Mouse (Mus musculus) lung, embryonic 14.5 days (tissue): ENCODE measurements around the gene Gm16442. TPM values are rescaled to one million over a fixed set of nuclear protein-coding genes. Genes with fewer than 3 reads are reported as not detected.
"Not testable (repeated sequence)": the region's sequence is repeated elsewhere in the genome, so short reads cannot be mapped to it uniquely, and the experiment has no call there.

Experiments
- ATAC-seq: fragments of 200-750 bp; cut with Nextera tagmentation; 2 replicates; pipeline ENCODE4 v1.8.0; 2017; ENCODE audit warnings: mild to moderate bottlenecking, moderate TSS enrichment, moderate library complexity; ENCODE audit not compliant: insufficient read depth
- DNase-seq: peaks from one replicate; pipeline ENCODE4 v3.0.0-alpha.2; 2015
- H3K27ac ChIP-seq: fragments of 300-500 bp; sonication (generic); 2 replicates; pipeline ENCODE4 v1.5.1; 2014; ENCODE audit warnings: low read depth, mild to moderate bottlenecking, moderate library complexity
- H3K27me3 ChIP-seq: fragments of 300-500 bp; sonication (generic); 2 replicates; pipeline ENCODE4 v1.6.1; 2014; ENCODE audit warnings: low read length, control low read depth; ENCODE audit not compliant: insufficient read depth
- H3K36me3 ChIP-seq: fragments of 300-500 bp; sonication (generic); 2 replicates; pipeline ENCODE4 v1.6.1; 2014; ENCODE audit warnings: control low read depth; ENCODE audit not compliant: insufficient read depth
- H3K4me1 ChIP-seq: fragments of 300-500 bp; sonication (generic); 2 replicates; pipeline ENCODE4 v1.6.1; 2014; ENCODE audit warnings: antibody characterized with exemption, control low read depth; ENCODE audit not compliant: insufficient read depth
- H3K4me2 ChIP-seq: fragments of 300-500 bp; sonication (generic); 2 replicates; pipeline ENCODE4 v1.6.1; 2014; ENCODE audit warnings: mild to moderate bottlenecking
- H3K4me3 ChIP-seq: fragments of 300-500 bp; sonication (generic); 2 replicates; pipeline ENCODE4 v1.5.1; 2014; ENCODE audit warnings: low read depth, low read length
- H3K9ac ChIP-seq: fragments of 300-500 bp; sonication (generic); 2 replicates; pipeline ENCODE4 v1.6.1; 2014
- H3K9me3 ChIP-seq: fragments of 300-500 bp; sonication (generic); 2 replicates; pipeline ENCODE4 v1.6.1; 2016; ENCODE audit warnings: low read depth, low read length, control low read depth
- WGBS: fragments of 180-500 bp; shearing (Covaris S2); extraction: QIAGEN DNeasy Blood & Tissue Kit; methylation state at CpG from one replicate; pipeline ENCODE4 v1.1.7; 2014; 5-methylcytosine and 5-hydroxymethylcytosine counted together
- polyA plus RNA-seq: library from polyadenylated mRNA; unstranded; fragments of >200 nt; fragmentation: Nextera tagmentation; extraction: Ambion mirVana; gene quantifications from 2 replicates; pipeline ENCODE4 v1.2.1, GENCODE M21; 2014

The Gm16442 gene
- polyA plus RNA-seq: not detected in 2 replicates

DNA sequence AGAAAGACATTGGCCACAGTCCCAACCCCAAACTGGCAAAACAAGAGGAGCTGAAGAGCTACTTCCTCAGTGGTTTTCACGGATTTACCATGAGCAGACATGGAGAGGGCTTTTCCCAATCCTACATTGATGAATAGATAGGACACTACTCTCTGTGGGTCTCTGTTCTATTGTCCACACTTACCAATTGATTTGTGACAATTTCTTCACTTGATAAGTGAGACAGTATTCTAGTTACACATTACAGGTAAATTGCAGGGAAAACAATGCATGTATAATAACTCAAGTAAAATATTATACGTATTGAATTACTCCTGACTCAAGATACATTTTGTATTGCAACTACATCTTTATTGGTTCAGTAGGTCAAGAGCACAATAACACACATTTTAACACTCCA, at the start of gene Gm16442:
Gene Gm16442 (minus strand): TSS at position 101 of the 400 bp plus-strand sequence.
- H3K27me3 ChIP-seq, H3K9ac ChIP-seq, ATAC-seq, H3K4me2 ChIP-seq, H3K27ac ChIP-seq, H3K36me3 ChIP-seq, H3K4me3 ChIP-seq, H3K4me1 ChIP-seq, H3K9me3 ChIP-seq, DNase-seq: not testable (repeated sequence)
- WGBS: no CpG with 5 or more reads among the region's 2 CpGs

DNA sequence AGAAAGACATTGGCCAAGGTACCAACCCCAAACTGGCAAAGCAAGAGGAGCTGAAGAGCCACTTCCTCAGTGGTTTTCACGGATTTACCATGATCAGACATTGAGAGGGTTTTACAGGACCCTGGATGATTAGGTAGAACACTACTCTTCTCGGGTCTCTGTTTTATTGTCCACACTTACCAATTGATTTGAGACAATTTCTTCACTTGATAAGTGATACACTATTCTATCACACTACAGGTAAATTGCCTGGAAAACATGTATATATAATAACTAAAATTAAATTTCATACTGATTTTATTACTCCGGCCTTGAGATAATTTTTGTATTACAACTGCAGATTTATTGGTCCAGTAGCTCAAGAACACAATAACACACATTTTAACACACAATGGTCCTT, 45.9 kb upstream of the Gm16442 start, which contains the start of gene Vmn1r94:
Gene Vmn1r94 (minus strand): TSS at position 101 of the 400 bp plus-strand sequence.
- H3K9me3 ChIP-seq, H3K4me1 ChIP-seq, DNase-seq, H3K4me3 ChIP-seq, H3K36me3 ChIP-seq, H3K27ac ChIP-seq, H3K27me3 ChIP-seq, H3K9ac ChIP-seq, ATAC-seq, H3K4me2 ChIP-seq: not testable (repeated sequence)
- WGBS: no CpG with 5 or more reads among the region's 3 CpGs

- WGBS: no CpG with 5 or more reads among the region's 5 CpGs
- not testable (repeated sequence) for H3K4me2 ChIP-seq, H3K36me3 ChIP-seq, H3K27me3 ChIP-seq, H3K4me3 ChIP-seq, H3K4me1 ChIP-seq, H3K9ac ChIP-seq, DNase-seq, H3K27ac ChIP-seq, ATAC-seq, H3K9me3 ChIP-seq
These were observed 16.6 kb upstream of the Gm16442 start, which contains the start of gene Vmn1r93 for GRCm38 (mm10) chr7:20138988-20139387. Vmn1r93 (minus strand) TSS chr7:20139088.

GRCm38 (mm10) chr7:20099380-20099779, 23.0 kb downstream of the Gm16442 start, which contains the start of gene Vmn1r91:
Vmn1r91 (plus strand) TSS chr7:20099680.
- not testable (repeated sequence) for H3K27ac ChIP-seq, H3K4me1 ChIP-seq, H3K9ac ChIP-seq, H3K4me2 ChIP-seq, H3K9me3 ChIP-seq, H3K4me3 ChIP-seq, ATAC-seq, H3K36me3 ChIP-seq, H3K27me3 ChIP-seq, DNase-seq
- 74% methylated on average over 5 of the region's 5 CpGs for WGBS

- not testable (repeated sequence) for H3K9me3 ChIP-seq, H3K4me1 ChIP-seq, H3K27me3 ChIP-seq, H3K36me3 ChIP-seq, H3K9ac ChIP-seq, H3K27ac ChIP-seq, ATAC-seq, H3K4me3 ChIP-seq, DNase-seq, H3K4me2 ChIP-seq
- whole genome bisulfite sequencing: 73% methylated on average over 18 of the region's 18 CpGs
These were observed 44.3 kb downstream of the Gm16442 start for GRCm38 (mm10) chr7:20078118-20078517.

Other genes with a start within 250 kb of the Gm16442 start
- not detected in 2 replicates for gene Ceacam19, start 234.6 kb downstream of the Gm16442 start, polyA plus RNA-seq
- gene Pvr, start 201.4 kb downstream of the Gm16442 start, polyA plus RNA-seq: 13.0 and 13.2 TPM in 2 replicates
- gene Igsf23, start 171.8 kb downstream of the Gm16442 start, polyA plus RNA-seq: 1.2 and 1.3 TPM in 2 replicates
- gene Ceacam20, start 157.2 kb downstream of the Gm16442 start, polyA plus RNA-seq: not detected in 2 replicates
- not detected in 2 replicates for gene Nlrp9b, start 131.1 kb downstream of the Gm16442 start, polyA plus RNA-seq
- gene Vmn1r91, start 22.9 kb downstream of the Gm16442 start, polyA plus RNA-seq: not detected in 2 replicates
- gene Vmn1r93, start 16.5 kb upstream of the Gm16442 start, polyA plus RNA-seq: not detected in 2 replicates
- gene Vmn1r94, start 45.8 kb upstream of the Gm16442 start, polyA plus RNA-seq: not detected in 2 replicates
- gene Vmn1r95, start 71.1 kb upstream of the Gm16442 start, polyA plus RNA-seq: not detected in 2 replicates
- not detected in 2 replicates for gene Gm6164, start 83.0 kb upstream of the Gm16442 start, polyA plus RNA-seq
- not detected in 2 replicates for gene Gm4498, start 111.2 kb upstream of the Gm16442 start, polyA plus RNA-seq
- not detected in 2 replicates for gene Gm5890, start 140.3 kb upstream of the Gm16442 start, polyA plus RNA-seq
- gene Gm4133, start 211.5 kb upstream of the Gm16442 start, polyA plus RNA-seq: not detected in 2 replicates